Mouse (Mus musculus) small intestine, adult 2 months (tissue): ENCODE measurements around the gene Zfp948. TPM values are rescaled to one million over a fixed set of nuclear protein-coding genes. Genes with fewer than 3 reads are reported as not detected.
"Not testable (repeated sequence)": the region's sequence is repeated elsewhere in the genome, so short reads cannot be mapped to it uniquely, and the experiment has no call there.

Experiments
- H3K27ac ChIP-seq: fragments of 200-500 bp; 2 replicates; pipeline ENCODE4 v1.5.1; 2012; ENCODE audit warnings: low read depth, low read length, control low read depth, inconsistent platforms; ENCODE audit not compliant: insufficient read depth
- H3K27me3 ChIP-seq: fragments of 200-500 bp; 2 replicates; pipeline ENCODE4 v1.6.1; 2012; ENCODE audit warnings: mild to moderate bottlenecking, moderate library complexity, low read length, inconsistent platforms; ENCODE audit not compliant: control insufficient read depth, insufficient read depth
- H3K36me3 ChIP-seq: fragments of 200-500 bp; 2 replicates; pipeline ENCODE4 v1.6.1; 2012; ENCODE audit warnings: mild to moderate bottlenecking, low read length, control low read depth, inconsistent platforms; ENCODE audit not compliant: control insufficient read depth, insufficient read depth
- H3K4me1 ChIP-seq: fragments of 200-500 bp; 2 replicates; pipeline ENCODE4 v1.6.1; 2012; ENCODE audit warnings: low read length, inconsistent platforms, mixed read lengths; ENCODE audit not compliant: control insufficient read depth, insufficient read depth, insufficient read length
- H3K4me3 ChIP-seq: fragments of 200-500 bp; 2 replicates; pipeline ENCODE4 v1.5.1; 2012; ENCODE audit warnings: low read depth, mild to moderate bottlenecking, control low read depth, inconsistent platforms, low read length, moderate library complexity
- CTCF ChIP-seq: fragments of 200-500 bp; IDR thresholded peaks from 2 replicates; pipeline ENCODE4 v1.5.1; 2012; ENCODE audit warnings: low read depth, mild to moderate bottlenecking, control low read depth, inconsistent platforms, low read length, moderate library complexity, mixed read lengths; ENCODE audit not compliant: insufficient replicate concordance, insufficient read length; ENCODE audit errors: extremely low read depth
- POLR2A ChIP-seq: fragments of 200-500 bp; IDR thresholded peaks from 2 replicates; pipeline ENCODE4 v1.6.1; 2012; ENCODE audit warnings: low read depth, mild to moderate bottlenecking, control low read depth, inconsistent platforms, low read length, moderate library complexity
- WGBS: fragments of 180-500 bp; shearing (Covaris S2); methylation state at CpG from one replicate; pipeline ENCODE4 v1.1.7; 2018; 5-methylcytosine and 5-hydroxymethylcytosine counted together
- polyA plus RNA-seq: library from polyadenylated mRNA; depleted of rRNA; stranded (reverse); fragments of >200 nt; gene quantifications from 2 replicates; pipeline ENCODE4 v1.2.3, GENCODE M21; 2012; rRNA removed

Zfp948 gene
- polyA plus RNA-seq, 1 experiment: 0.60 TPM

DNA sequence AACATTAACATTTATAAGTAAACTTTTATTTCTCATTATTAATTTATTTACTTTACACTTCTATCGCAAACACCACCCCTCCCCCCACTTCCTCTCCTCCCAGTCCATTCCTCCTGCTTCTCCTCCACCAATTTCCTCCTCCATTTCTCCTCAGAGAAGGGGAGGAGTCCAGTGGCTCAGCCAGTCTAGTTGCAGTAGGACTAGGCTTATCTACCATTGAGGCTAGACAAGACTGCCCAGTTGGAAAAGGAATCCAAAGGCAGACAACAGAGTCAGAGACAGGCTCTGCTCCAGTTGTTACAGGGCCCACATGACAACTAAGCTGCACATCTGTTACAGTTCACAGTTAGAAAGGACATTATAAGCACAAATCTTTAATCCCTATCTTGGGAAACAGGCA is 888 bp downstream of the Zfp948 start:
- Histone ChIP-seq H3K36me3 (peaks cover 6% of the 10 kb centered on the region), H3K27me3 (no peaks in the 10 kb centered on the region), H3K4me3 (no peak overlapping the region), H3K4me1 (no peaks in the 10 kb centered on the region), H3K27ac (no peak overlapping the region)
- no peak for TF ChIP-seq POLR2A
- no peak for TF ChIP-seq CTCF
- WGBS: 30% methylated on average over 1 of the region's 1 CpGs

DNA sequence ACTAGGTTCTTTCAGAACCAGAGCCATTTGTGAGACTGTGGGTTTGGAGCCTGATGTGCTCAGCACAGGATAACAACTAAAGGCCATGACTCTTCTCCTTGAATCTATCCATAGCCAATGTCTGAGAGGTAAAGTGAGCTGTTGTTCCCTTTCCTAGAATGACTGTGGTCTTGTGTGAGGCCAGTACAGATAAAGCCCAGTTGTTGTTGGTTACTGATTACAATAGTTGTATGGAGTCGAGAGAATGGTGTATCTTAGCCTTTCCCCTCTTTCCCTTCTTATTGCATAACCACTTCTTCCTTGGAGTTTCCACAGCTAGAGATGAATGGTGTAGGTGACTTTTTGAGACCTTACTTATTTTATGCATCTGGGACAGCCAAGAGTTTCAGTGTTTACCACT is 12.3 kb downstream of the Zfp948 start:
- H3K36me3 ChIP-seq: peaks cover 13% of the 10 kb centered on the region
- TF ChIP-seq POLR2A (no peak), CTCF (no peak)
- H3K27ac ChIP-seq: no peak overlapping the region
- no peaks in the 10 kb centered on the region for H3K27me3 ChIP-seq
- WGBS: 46% methylated on average over 1 of the region's 1 CpGs
- H3K4me3 ChIP-seq: no peak overlapping the region
- no peaks in the 10 kb centered on the region for H3K4me1 ChIP-seq

DNA sequence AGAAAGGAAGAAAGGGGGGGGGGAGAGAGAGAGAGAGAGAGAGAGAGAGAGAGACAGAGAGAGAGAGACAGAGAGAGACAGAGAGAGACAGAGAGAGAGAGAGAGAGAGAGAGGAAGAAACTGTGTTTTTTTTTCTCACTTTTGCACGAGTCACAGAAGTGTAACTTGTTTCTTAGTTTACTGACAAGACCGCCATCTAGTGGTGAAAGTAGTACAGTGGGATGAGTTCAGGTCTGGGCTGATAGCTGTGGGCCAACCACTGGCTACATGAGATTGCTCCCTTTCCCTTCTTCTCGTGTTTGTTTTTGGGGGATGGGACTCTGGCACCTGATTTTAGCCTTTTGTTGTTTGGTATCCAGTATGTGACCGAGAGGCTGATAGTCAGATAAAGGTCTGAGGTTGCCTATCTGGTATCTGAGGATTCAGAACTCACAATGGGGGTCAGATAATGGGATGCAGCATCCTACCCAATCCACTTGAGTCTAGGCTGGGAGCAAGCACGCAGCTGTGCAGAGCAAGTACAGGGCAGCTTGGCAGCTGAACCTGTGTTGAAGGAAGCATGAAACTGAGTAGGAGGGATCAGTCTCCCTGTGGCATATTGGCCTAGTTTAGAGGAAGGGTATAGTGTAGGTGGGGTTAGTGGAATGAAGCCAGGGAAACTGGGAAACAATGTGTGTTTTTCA is 12.8 kb downstream of the Zfp948 start:
- peaks cover 16% of the 10 kb centered on the region for H3K36me3 ChIP-seq
- 25% methylated on average over 5 of the region's 5 CpGs for WGBS
- no peak overlapping the region for H3K27ac ChIP-seq
- no peaks in the 10 kb centered on the region for H3K4me1 ChIP-seq
- TF ChIP-seq CTCF: peak; percentile 51; the same call in 1 of the 2 replicates
- TF ChIP-seq POLR2A: no peak
- no peaks in the 10 kb centered on the region for H3K27me3 ChIP-seq
- no peak overlapping the region for H3K4me3 ChIP-seq

DNA sequence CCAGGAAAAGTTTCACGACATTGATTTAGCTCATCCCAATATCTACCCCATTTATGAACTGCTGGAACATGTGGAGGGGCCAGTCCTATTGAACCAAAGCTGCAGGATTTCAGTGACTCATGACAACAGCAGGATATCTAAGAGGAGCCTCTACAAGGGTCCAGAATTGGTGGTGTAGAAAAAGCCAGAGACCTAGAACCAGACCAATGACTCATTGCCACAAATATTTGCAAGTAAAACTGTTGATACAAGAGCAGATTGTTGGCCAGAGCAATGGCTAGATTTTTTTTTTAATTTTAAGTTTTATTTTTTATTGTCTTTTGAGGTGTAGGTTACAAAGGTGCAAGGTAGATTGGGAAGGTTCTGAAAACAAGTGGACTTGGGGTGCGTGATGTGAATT is 18.7 kb downstream of the Zfp948 start:
- Histone ChIP-seq H3K27me3 (no peaks in the 10 kb centered on the region), H3K36me3 (peaks cover 38% of the 10 kb centered on the region), H3K4me3 (no peak overlapping the region), H3K4me1 (no peaks in the 10 kb centered on the region), H3K27ac (no peak overlapping the region)
- whole genome bisulfite sequencing: 98% methylated on average over 2 of the region's 2 CpGs
- no peak for TF ChIP-seq POLR2A
- no peak for TF ChIP-seq CTCF

DNA sequence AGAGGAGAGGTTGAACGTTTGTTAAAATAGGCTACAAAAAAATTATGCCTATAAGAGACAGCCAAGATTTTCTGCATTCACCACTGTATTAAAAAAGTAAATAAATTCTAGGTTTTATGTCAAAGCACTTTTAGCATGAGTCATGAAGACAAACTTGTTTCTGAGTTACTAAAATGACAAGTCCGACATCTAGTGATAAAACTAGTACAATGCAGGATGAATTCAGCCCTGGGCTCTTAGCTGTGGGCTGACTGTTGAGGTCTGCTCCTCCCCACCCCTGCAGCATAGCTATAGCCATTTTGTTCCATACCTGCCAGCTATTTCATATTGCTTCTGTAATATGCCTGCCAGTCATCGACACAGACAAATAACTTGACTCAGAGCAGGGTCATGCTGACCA is 49.5 kb downstream of the Zfp948 start:
- Histone ChIP-seq H3K27me3 (no peaks in the 10 kb centered on the region), H3K27ac (no peak overlapping the region), H3K36me3 (no peaks in the 10 kb centered on the region), H3K4me3 (no peak overlapping the region), H3K4me1 (no peaks in the 10 kb centered on the region)
- TF ChIP-seq CTCF: no peak
- no peak for TF ChIP-seq POLR2A
- WGBS: 73% methylated on average over 3 of the region's 3 CpGs

DNA sequence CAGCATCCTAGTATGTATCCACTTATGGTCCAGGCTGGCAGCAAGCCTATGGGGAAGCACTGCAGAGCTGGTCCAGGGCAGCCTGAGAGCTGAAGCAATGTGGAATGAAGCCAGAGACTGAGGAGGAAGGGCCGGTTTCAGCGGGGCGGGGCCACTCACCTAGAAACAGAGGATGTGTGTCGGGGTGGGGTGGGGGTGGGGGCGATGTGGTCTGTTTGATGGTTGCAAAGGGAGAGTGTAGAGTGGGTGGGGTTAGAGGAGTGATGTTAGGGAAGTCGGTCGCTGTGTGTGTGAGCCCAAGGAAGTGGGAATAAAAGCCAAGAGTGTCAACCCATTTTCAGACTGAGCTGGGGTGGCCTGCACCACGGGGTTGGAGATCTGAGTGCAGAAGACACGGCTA is 50.5 kb downstream of the Zfp948 start:
- no peak overlapping the region for H3K27ac ChIP-seq
- no peaks in the 10 kb centered on the region for H3K27me3 ChIP-seq
- TF ChIP-seq CTCF (no peak), POLR2A (no peak)
- H3K4me1 ChIP-seq: no peaks in the 10 kb centered on the region
- H3K36me3 ChIP-seq: no peaks in the 10 kb centered on the region
- H3K4me3 ChIP-seq: no peak overlapping the region
- 13% methylated on average over 9 of the region's 9 CpGs for WGBS

DNA sequence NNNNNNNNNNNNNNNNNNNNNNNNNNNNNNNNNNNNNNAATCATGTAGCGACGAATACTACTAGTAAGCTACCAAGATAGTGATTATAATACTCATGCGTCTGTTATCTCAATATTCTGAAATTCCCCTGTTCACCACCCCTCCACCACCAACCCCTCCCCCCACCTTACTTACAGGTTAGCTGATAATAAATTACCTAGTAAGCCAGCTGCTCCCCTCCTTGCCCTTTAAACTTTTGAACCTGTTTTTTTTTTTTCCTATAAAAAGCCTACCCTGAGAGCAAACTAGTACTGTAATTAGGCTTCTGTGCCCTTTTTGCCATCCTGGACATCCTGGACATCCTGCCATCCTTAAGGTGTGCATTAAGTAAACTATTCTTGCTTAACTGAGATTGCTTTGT is 56.8 kb downstream of the Zfp948 start:
- Histone ChIP-seq H3K4me1 (no peaks in the 10 kb centered on the region), H3K36me3 (no peaks in the 10 kb centered on the region), H3K27ac (no peak overlapping the region), H3K27me3 (no peaks in the 10 kb centered on the region), H3K4me3 (no peak overlapping the region)
- TF ChIP-seq CTCF (no peak), POLR2A (no peak)
- WGBS: no CpG with 5 or more reads among the region's 3 CpGs

DNA sequence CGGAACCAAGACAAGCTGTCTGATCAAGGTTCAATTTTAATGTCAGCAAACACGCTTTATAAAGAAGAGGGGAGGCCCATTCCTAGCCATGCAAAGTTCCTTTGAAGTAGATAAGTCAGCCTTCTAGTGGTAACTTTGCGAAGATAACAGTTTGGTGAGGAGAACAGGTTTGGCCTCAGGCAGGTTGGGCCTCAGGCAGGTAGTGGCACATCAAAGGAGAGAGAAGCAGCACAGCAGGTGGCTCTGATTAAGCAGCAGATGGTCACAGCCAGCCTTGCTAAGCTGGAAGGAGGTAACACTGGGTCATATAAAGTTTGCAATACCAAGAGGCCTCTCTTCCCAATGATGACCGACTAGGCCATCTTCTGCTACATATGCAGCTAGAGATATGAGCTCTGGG is 69.0 kb downstream of the Zfp948 start:
- H3K4me3 ChIP-seq, H3K4me1 ChIP-seq, H3K27ac ChIP-seq, H3K36me3 ChIP-seq, H3K27me3 ChIP-seq: not testable (repeated sequence)
- 31% methylated on average over 4 of the region's 4 CpGs for WGBS

Other genes with a start within 250 kb of the Zfp948 start
- 0.11 TPM in 1 of 2 replicates, not detected in the other for gene Zfp677, start 183.3 kb upstream of the Zfp948 start, polyA plus RNA-seq
- gene Zfp54, start 143.8 kb upstream of the Zfp948 start, polyA plus RNA-seq: 0.20 TPM in 1 of 2 replicates, not detected in the other
- gene Zfp51, start 116.6 kb upstream of the Zfp948 start, polyA plus RNA-seq: 0.08 and 0.15 TPM in 2 replicates
- 2.5 and 2.6 TPM in 2 replicates for gene Zfp53, start 78.0 kb upstream of the Zfp948 start, polyA plus RNA-seq
- 0.05 TPM in 1 of 2 replicates, not detected in the other for gene Zfp52, start 31.5 kb upstream of the Zfp948 start, polyA plus RNA-seq
- gene Zfp983, start 83.6 kb downstream of the Zfp948 start, polyA plus RNA-seq: 0.11 and 0.28 TPM in 2 replicates
- not detected in 2 replicates for gene Gm10226, start 124.9 kb downstream of the Zfp948 start, polyA plus RNA-seq
- gene Zfp760, start 140.7 kb downstream of the Zfp948 start, polyA plus RNA-seq: 0.08 and 0.20 TPM in 2 replicates
- 0.30 and 0.37 TPM in 2 replicates for gene Zfp229, start 163.8 kb downstream of the Zfp948 start, polyA plus RNA-seq